ENCODE assay signal across 11 mouse cellular contexts in the genomic region with DNA sequence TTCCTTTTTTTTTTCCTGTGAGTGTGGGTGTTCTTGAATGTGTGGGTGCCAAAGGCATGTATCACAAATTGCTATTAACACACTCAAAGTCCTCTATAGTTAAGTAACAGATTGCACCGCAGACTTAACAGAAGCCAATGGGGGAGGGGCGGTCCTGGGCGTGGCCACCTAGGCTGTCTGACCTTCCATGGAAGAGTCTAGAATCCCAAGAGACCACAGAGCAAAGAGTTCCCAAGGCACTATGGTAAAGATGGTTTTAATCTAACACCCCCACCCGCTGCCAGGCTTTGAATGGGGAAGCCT.
DNase-seq lines count a peak whose midpoint lies in the region; ATAC-seq lines count a peak whose summit lies in the region.
"Had no signal": no experiment of that assay in that cellular context is flagged by ENCODE, and none has a peak within 500 bp of the region (broad histone marks: within the 10 kb centered on the region; RNA-seq: fewer than 3 reads in every experiment).

No protein-coding gene starts in this region.

- H3K4me1 ChIP-seq in forebrain, embryonic 11.5 days (replicated peaks; ENCODE audit: control insufficient read depth, insufficient read depth, low read length): peaks cover 16% of the 10 kb centered on the region
- peaks cover 48% of the 10 kb centered on the region for H3K4me1 ChIP-seq in forebrain, embryonic 10.5 days
- H3K4me1 ChIP-seq in hindbrain, embryonic 15.5 days (replicated peaks): peaks cover 49% of the 10 kb centered on the region
- H3K4me1 ChIP-seq in neural tube, embryonic 13.5 days (replicated peaks): peaks cover 74% of the 10 kb centered on the region

- H3K36me3 ChIP-seq in forebrain, embryonic 11.5 days (ENCODE audit: control insufficient read depth, insufficient read depth, low read length): no peaks in the 10 kb centered on the region
- H3K36me3 ChIP-seq in forebrain, embryonic 10.5 days (replicated peaks): no peaks in the 10 kb centered on the region
- H3K36me3 ChIP-seq in hindbrain, embryonic 15.5 days: no peaks in the 10 kb centered on the region
- H3K36me3 ChIP-seq in neural tube, embryonic 13.5 days: no peaks in the 10 kb centered on the region

- no peak for ATAC-seq in forebrain, embryonic 11.5 days (replicated peaks; ENCODE audit: low FRiP score)
- no peak for ATAC-seq in hindbrain, embryonic 15.5 days (ENCODE audit: low FRiP score, low read depth)
- ATAC-seq in neural tube, embryonic 13.5 days (ENCODE audit: low read depth): 0 out of 2 replicates have a peak, but pooled peaks have one; percentile 5

- no peak overlapping the region for H3K4me3 ChIP-seq in forebrain, embryonic 11.5 days (ENCODE audit: low read depth, low read length)
- H3K4me3 ChIP-seq in forebrain, embryonic 10.5 days: no peak overlapping the region; the same call in 1 of the 2 replicates
- H3K4me3 ChIP-seq in hindbrain, embryonic 15.5 days: peak overlapping the region; percentile 20; the same call in 1 of the 2 replicates
- H3K4me3 ChIP-seq in neural tube, embryonic 13.5 days: no peak overlapping the region

- WGBS in forebrain, embryonic 11.5 days: 58% methylated on average over 4 of the region's 4 CpGs
- WGBS in forebrain, embryonic 10.5 days: 63% methylated on average over 4 of the region's 4 CpGs
- 30% methylated on average over 4 of the region's 4 CpGs for WGBS in hindbrain, embryonic 15.5 days
- 32% methylated on average over 4 of the region's 4 CpGs for WGBS in neural tube, embryonic 13.5 days

- no peak overlapping the region for H3K27ac ChIP-seq in forebrain, embryonic 11.5 days (ENCODE audit: low read depth, low read length)
- no peak overlapping the region for H3K27ac ChIP-seq in forebrain, embryonic 10.5 days
- H3K27ac ChIP-seq in hindbrain, embryonic 15.5 days (replicated peaks): peak overlapping the region; percentile 59
- H3K27ac ChIP-seq in neural tube, embryonic 13.5 days (replicated peaks): peak overlapping the region; percentile 85

- no peak for DNase-seq in forebrain, embryonic 11.5 days (ENCODE audit: low spot score)
- no peak for DNase-seq in forebrain, embryonic 10.5 days (ENCODE audit: extremely low spot score, low spot score)
- peak; percentile 43 to 59 for DNase-seq in right cerebral cortex, postnatal 10 days (ENCODE audit: low spot score in 2 of 2)
- no peak for DNase-seq in right cerebral cortex, postnatal 36 days (ENCODE audit: low spot score in 2 of 2)
- DNase-seq in thymus, postnatal 14 days: no peak
- DNase-seq in retina, embryonic 14.5 days (ENCODE audit: low spot score): no peak
- DNase-seq: cerebellum, adult 9-11 months; heart, postnatal 4 days; lung, postnatal 14 days had no signal

- H3K4me2 ChIP-seq in forebrain, embryonic 11.5 days (ENCODE audit: low read depth, low read length, severe bottlenecking): peak overlapping the region; percentile 39; the same call in 1 of the 2 replicates
- peak overlapping the region; percentile 55 for H3K4me2 ChIP-seq in hindbrain, embryonic 15.5 days
- peak overlapping the region; percentile 51 for H3K4me2 ChIP-seq in neural tube, embryonic 13.5 days

- no peak overlapping the region for H3K9ac ChIP-seq in forebrain, embryonic 11.5 days (ENCODE audit: low read length)
- H3K9ac ChIP-seq in hindbrain, embryonic 15.5 days: no peak overlapping the region
- no peak overlapping the region for H3K9ac ChIP-seq in neural tube, embryonic 13.5 days

- no peaks in the 10 kb centered on the region for H3K9me3 ChIP-seq in forebrain, embryonic 11.5 days (ENCODE audit: control insufficient read depth, low read length)
- H3K9me3 ChIP-seq in forebrain, embryonic 10.5 days: no peaks in the 10 kb centered on the region
- H3K9me3 ChIP-seq in hindbrain, embryonic 15.5 days: no peaks in the 10 kb centered on the region
- H3K9me3 ChIP-seq in neural tube, embryonic 13.5 days: no peaks in the 10 kb centered on the region

- H3K27me3 ChIP-seq in forebrain, embryonic 11.5 days (ENCODE audit: control insufficient read depth, insufficient read depth, low read length): no peaks in the 10 kb centered on the region
- H3K27me3 ChIP-seq in forebrain, embryonic 10.5 days (ENCODE audit: poor library complexity, severe bottlenecking): peaks cover 33% of the 10 kb centered on the region
- peaks cover 4% of the 10 kb centered on the region; the same call in 1 of the 2 replicates for H3K27me3 ChIP-seq in hindbrain, embryonic 15.5 days
- H3K27me3 ChIP-seq in neural tube, embryonic 13.5 days: peaks cover 48% of the 10 kb centered on the region

Comparison
In these comparisons a context has a peak if more than half of its experiments do, and no peak if none do; other contexts are left out.
1. DNase-seq: peak in right cerebral cortex, postnatal 10 days (2 of 2); none in forebrain, embryonic 11.5 days (single experiment), forebrain, embryonic 10.5 days (single experiment), right cerebral cortex, postnatal 36 days (0 of 2), thymus, postnatal 14 days (single experiment) and retina, embryonic 14.5 days (single experiment).
2. H3K27ac ChIP-seq: peak in hindbrain, embryonic 15.5 days (single experiment) and neural tube, embryonic 13.5 days (single experiment); none in forebrain, embryonic 11.5 days (single experiment) and forebrain, embryonic 10.5 days (single experiment).
3. Peak in every context shown above with its lines, with median percentiles within 50 percentile points of each other: H3K4me2 ChIP-seq.